ENCODE assay signal across 22 mouse cellular contexts in the genomic region with DNA sequence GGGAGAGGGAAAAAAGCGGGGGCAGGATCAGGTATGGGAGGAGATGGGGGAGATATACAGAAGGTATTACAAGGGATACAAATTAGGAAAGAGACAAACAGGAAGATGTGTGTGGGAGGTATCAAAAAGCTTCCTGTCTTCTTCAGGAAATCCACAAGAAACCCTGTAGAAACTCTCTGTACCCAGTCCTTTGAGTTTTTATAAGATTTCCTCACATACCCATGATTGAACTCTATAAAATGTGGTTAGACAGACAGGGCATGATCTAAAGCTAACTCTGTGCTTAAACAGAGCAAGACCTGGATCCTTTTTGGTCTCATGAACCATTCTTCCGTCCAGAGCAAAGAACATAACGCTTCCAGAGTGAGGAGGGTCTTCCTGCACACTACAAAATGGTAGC. TPM values are rescaled to one million over a fixed set of nuclear protein-coding genes. Genes with fewer than 3 reads are reported as not detected.
DNase-seq lines count a peak whose midpoint lies in the region; ATAC-seq lines count a peak whose summit lies in the region.
"Had no signal": no experiment of that assay in that cellular context is flagged by ENCODE, and none has a peak within 500 bp of the region (broad histone marks: within the 10 kb centered on the region; RNA-seq: fewer than 3 reads in every experiment).

No protein-coding gene starts in this region.

- H3K9me3 ChIP-seq in hindbrain, embryonic 11.5 days (ENCODE audit: control insufficient read depth, low read length) = no peaks in the 10 kb centered on the region
- H3K9me3 ChIP-seq: heart, embryonic 10.5 days; hindbrain, embryonic 15.5 days; intestine, embryonic 15.5 days had no signal

- H3K27ac ChIP-seq in hindbrain, embryonic 11.5 days (ENCODE audit: low read depth, low read length) = no peak overlapping the region
- H3K27ac ChIP-seq: forebrain, embryonic 10.5 days; forebrain, embryonic 13.5 days; heart, adult 2 months; heart, embryonic 10.5 days; heart, embryonic 13.5 days; hindbrain, embryonic 10.5 days; hindbrain, embryonic 15.5 days; intestine, embryonic 15.5 days had no signal

- no peak overlapping the region for H3K4me2 ChIP-seq in hindbrain, embryonic 11.5 days (replicated peaks; ENCODE audit: low read depth, low read length)
- H3K4me2 ChIP-seq: forebrain, embryonic 13.5 days; heart, embryonic 13.5 days; hindbrain, embryonic 15.5 days; intestine, embryonic 15.5 days had no signal

- no peak overlapping the region for H3K9ac ChIP-seq in hindbrain, embryonic 11.5 days (ENCODE audit: low read depth, low read length)
- H3K9ac ChIP-seq: forebrain, embryonic 13.5 days; heart, embryonic 13.5 days; hindbrain, embryonic 15.5 days; intestine, embryonic 15.5 days had no signal

- H3K36me3 ChIP-seq in hindbrain, embryonic 11.5 days (ENCODE audit: control insufficient read depth, insufficient read depth, low read length) = no peaks in the 10 kb centered on the region
- H3K36me3 ChIP-seq: intestine, embryonic 15.5 days had no signal

- WGBS in hindbrain, embryonic 11.5 days = 94% methylated on average over 3 of the region's 3 CpGs

- H3K4me3 ChIP-seq in hindbrain, embryonic 11.5 days (ENCODE audit: low read depth, low read length) = no peak overlapping the region
- H3K4me3 ChIP-seq: forebrain, embryonic 10.5 days; forebrain, embryonic 13.5 days; heart, adult 2 months; heart, embryonic 10.5 days; heart, embryonic 13.5 days; hindbrain, embryonic 10.5 days; hindbrain, embryonic 15.5 days; intestine, embryonic 15.5 days had no signal

- peak; percentile 46 for DNase-seq in CD4-positive helper T cell, adult 2 months (ENCODE audit: low read depth, low spot score)
- peak; percentile 30 for DNase-seq in CD4-positive, CD25-positive, alpha-beta regulatory T cell, adult 2 months (ENCODE audit: low read depth, low spot score)
- DNase-seq in hindbrain, embryonic 11.5 days (ENCODE audit: low spot score) = no peak
- no peak for DNase-seq in ovary, adult 18-20 months (ENCODE audit: low spot score)
- DNase-seq in heart, postnatal 4 days = no peak
- DNase-seq: adrenal gland, postnatal 10 days; adrenal gland, postnatal 36 days; cerebellum, adult 18-20 months; cerebellum, adult 9-10 months; cerebellum, postnatal 14 days; gastrocnemius, postnatal 10 days; gastrocnemius, postnatal 36 days; heart, adult 2 months had no signal

- H3K27me3 ChIP-seq in hindbrain, embryonic 11.5 days (ENCODE audit: control insufficient read depth, insufficient read depth, low read length) = no peaks in the 10 kb centered on the region
- H3K27me3 ChIP-seq: forebrain, embryonic 13.5 days; heart, embryonic 13.5 days; hindbrain, embryonic 15.5 days; intestine, embryonic 15.5 days had no signal

- no peaks in the 10 kb centered on the region for H3K4me1 ChIP-seq in hindbrain, embryonic 11.5 days (replicated peaks; ENCODE audit: control insufficient read depth, insufficient read depth, low read length)
- H3K4me1 ChIP-seq: forebrain, embryonic 10.5 days; forebrain, embryonic 13.5 days; heart, embryonic 10.5 days; heart, embryonic 13.5 days; hindbrain, embryonic 10.5 days; hindbrain, embryonic 15.5 days; intestine, embryonic 15.5 days had no signal

- peak; percentile 69 for ATAC-seq in activated CD4-positive, CD25-positive, alpha-beta regulatory T cell, adult 4 months
- ATAC-seq in hindbrain, embryonic 11.5 days (ENCODE audit: low FRiP score) = no peak
- ATAC-seq: forebrain, embryonic 13.5 days; forebrain, embryonic 16.5 days; intestine, embryonic 15.5 days had no signal

RNA-seq across cellular contexts. Expression of a gene that starts 26.9 kb away (rescaled TPM):
- 10 to 100 TPM in 1 of 2 experiments, 1 to 10 TPM in 1; 7.7 to 11.3 TPM for polyA plus RNA-seq in activated CD4-positive, CD25-positive, alpha-beta regulatory T cell, adult 4 months (2017; shearing (Covaris generic))
- polyA plus RNA-seq in hindbrain, embryonic 11.5 days (2014; fragmentation: Nextera tagmentation; extraction: Ambion mirVana) = 23.7 and 25.4 TPM in 2 replicates
- 10 to 100 TPM; 10.9 to 11.7 TPM for total RNA-seq in heart, postnatal 4 days (2021)

RNA-seq across cellular contexts. Expression of a gene that starts 43.0 kb away (rescaled TPM):
- polyA plus RNA-seq in activated CD4-positive, CD25-positive, alpha-beta regulatory T cell, adult 4 months (2017; shearing (Covaris generic)) = 10 to 100 TPM; 38.4 to 41.2 TPM
- 41.7 and 42.1 TPM in 2 replicates for polyA plus RNA-seq in hindbrain, embryonic 11.5 days (2014; fragmentation: Nextera tagmentation; extraction: Ambion mirVana)
- 10 to 100 TPM; 23.7 to 26.3 TPM for total RNA-seq in heart, postnatal 4 days (2021)

Comparison
In these comparisons a context has a peak if more than half of its experiments do, and no peak if none do; other contexts are left out.
1. DNase-seq: peak in CD4-positive helper T cell, adult 2 months (single experiment) and CD4-positive, CD25-positive, alpha-beta regulatory T cell, adult 2 months (single experiment); none in hindbrain, embryonic 11.5 days (single experiment), ovary, adult 18-20 months (single experiment) and heart, postnatal 4 days (single experiment).